Mouse (Mus musculus) liver, embryonic 14 days (tissue): ENCODE measurements around the gene Numbl. TPM values are rescaled to one million over a fixed set of nuclear protein-coding genes. Genes with fewer than 3 reads are reported as not detected.

Experiments used
- polyA plus RNA-seq: library from polyadenylated mRNA; depleted of rRNA; stranded (reverse); fragments of >200 nt; gene quantifications from 2 replicates; pipeline ENCODE4 v1.2.3, GENCODE M21; 2012; rRNA removed

Gene Numbl
- 1.4 and 2.1 TPM in 2 replicates for polyA plus RNA-seq

DNA sequence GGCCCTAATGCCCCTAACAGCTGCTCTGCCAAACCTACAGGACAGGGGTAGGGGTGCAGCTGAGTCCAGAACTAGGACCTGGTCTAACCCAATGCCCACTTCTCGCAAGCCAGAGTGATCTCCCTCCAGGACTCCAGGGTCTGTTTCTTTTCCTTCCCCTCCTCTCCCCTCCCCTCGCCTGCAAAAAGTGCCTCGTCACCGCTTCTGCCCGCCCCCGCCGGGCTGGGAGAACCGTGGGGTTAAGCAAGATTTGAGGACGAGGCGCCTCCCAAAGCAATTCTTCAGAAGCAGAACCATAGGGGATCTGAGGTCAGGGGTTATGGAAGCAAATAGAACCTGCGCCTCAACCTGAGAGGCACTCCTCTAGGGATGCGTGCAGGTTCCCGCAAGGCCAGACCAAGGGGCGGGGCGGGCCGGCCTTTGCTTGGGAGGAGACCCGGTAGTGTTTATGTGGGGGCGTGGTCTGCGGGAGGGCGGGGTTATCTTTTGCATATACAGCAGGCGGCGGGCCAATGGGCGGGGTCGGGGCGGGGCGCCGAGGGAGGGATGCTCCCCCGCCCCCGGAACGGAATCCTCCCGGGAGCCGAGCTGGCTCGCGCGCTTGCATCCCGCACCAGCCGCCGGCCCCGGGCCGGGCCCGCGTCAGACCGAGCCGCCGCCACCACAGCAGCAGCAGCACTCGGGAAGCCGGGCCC is at the start of gene Numbl:
Numbl (plus strand) TSS at position 229 of the 695 bp plus-strand sequence.

DNA sequence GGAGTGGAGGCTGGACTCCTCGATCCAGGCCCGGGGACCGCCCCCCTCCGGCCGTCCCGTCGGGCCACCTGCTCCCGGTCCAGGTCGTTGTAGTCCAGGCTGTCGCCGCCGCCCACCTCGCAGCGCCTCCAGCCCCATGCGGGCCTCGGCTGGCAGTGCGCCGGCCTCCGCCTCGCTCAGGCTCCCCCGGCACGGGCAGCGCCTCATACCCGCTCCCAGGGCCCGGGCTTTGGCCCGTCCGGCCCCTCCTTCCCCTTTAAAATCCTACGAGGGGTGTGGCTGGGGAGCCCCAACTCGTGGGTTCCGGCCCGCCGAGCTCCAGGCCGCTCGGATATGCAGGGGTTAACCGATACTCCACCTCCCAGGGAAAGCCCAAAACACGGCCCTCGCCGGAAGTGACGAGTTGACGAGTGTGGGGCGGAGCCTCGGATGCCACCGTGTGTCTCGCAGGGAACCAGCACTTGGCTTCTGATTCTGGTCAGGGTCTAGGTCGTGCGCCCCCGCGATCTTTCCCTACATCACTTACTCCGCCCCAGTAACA is 29.9 kb upstream of the Numbl start, which contains the start of gene Itpkc:
Itpkc (minus strand) TSS at position 381 of the 541 bp plus-strand sequence.

DNA sequence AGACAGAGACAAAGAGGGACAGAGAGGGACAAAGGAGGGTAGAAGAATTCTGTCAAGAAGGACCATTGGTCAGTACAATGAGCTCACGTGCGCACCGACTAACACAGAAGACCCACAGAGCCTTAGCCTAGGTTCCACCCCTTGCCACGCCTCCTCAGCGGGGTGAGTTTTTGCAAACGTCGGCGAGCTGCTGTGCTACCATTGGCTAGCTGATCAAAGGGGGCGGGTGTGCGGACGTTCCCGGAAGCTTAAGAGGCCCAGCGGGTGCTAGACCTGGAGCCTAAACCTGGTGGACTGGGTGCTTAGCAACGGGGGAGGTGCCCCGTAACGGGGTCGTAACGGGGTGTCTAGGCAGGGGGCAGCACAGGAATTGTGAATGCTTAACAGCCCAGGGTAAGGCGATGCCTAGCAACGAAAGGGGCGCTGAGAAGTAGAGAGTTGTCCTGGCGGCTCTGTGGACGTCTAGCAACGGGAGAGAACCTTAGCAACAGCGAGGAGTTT is 25.4 kb upstream of the Numbl start, which contains the start of gene Coq8b:
Coq8b (plus strand) TSS at position 243 of the 501 bp plus-strand sequence.

Other genes starting within 250 kb of the Numbl start
- 1.6 and 2.0 TPM in 2 replicates for gene Cyp2a12, start 229.4 kb upstream of the Numbl start, polyA plus RNA-seq
- gene Cyp2f2, start 138.5 kb upstream of the Numbl start, polyA plus RNA-seq, result 0.06 and 0.10 TPM in 2 replicates
- not detected in 2 replicates for gene Cyp2t4, start 104.7 kb upstream of the Numbl start, polyA plus RNA-seq
- gene Egln2, start 91.6 kb upstream of the Numbl start, polyA plus RNA-seq, result 20.7 and 22.5 TPM in 2 replicates
- 14.7 and 15.5 TPM in 2 replicates for gene Rab4b, start 79.5 kb upstream of the Numbl start, polyA plus RNA-seq
- gene Gm21983, start 77.3 kb upstream of the Numbl start, polyA plus RNA-seq, result 0.08 TPM in 1 of 2 replicates, not detected in the other
- 0.12 and 0.54 TPM in 2 replicates for gene Mia, start 77.3 kb upstream of the Numbl start, polyA plus RNA-seq
- gene BC024978, start 62.7 kb upstream of the Numbl start, polyA plus RNA-seq, result 1.6 and 2.1 TPM in 2 replicates
- 95.8 and 103 TPM in 2 replicates for gene Snrpa, start 62.2 kb upstream of the Numbl start, polyA plus RNA-seq
- gene Itpkc, start 29.8 kb upstream of the Numbl start, polyA plus RNA-seq, result 1.8 and 2.1 TPM in 2 replicates
- gene Coq8b, start 25.4 kb upstream of the Numbl start, polyA plus RNA-seq, result 8.3 and 9.1 TPM in 2 replicates
- gene Ltbp4, start 79.3 kb downstream of the Numbl start, polyA plus RNA-seq, result 4.1 and 4.5 TPM in 2 replicates
- gene Shkbp1, start 97.6 kb downstream of the Numbl start, polyA plus RNA-seq, result 16.5 and 19.7 TPM in 2 replicates
- gene Gm20479, start 99.0 kb downstream of the Numbl start, polyA plus RNA-seq, result 0.16 TPM in 1 of 2 replicates, not detected in the other
- gene Sptbn4, start 189.3 kb downstream of the Numbl start, polyA plus RNA-seq, result 0.06 and 0.07 TPM in 2 replicates
- gene Blvrb, start 189.5 kb downstream of the Numbl start, polyA plus RNA-seq, result 646 and 662 TPM in 2 replicates
- gene Sertad3, start 215.3 kb downstream of the Numbl start, polyA plus RNA-seq, result 21.9 and 25.8 TPM in 2 replicates
- gene Sertad1, start 228.5 kb downstream of the Numbl start, polyA plus RNA-seq, result 8.9 and 10.4 TPM in 2 replicates
- 0.66 and 0.74 TPM in 2 replicates for gene Prx, start 240.9 kb downstream of the Numbl start, polyA plus RNA-seq